Mouse (Mus musculus): ENCODE results near the gene Usp21.
"Not testable (repeated sequence)": the region's sequence is repeated elsewhere in the genome, so short reads cannot be mapped to it uniquely, and the experiment has no call there.

GRCm38 (mm10) chr1:171306157-171306556 lies 18.4 kb upstream of the Usp21 start:
- TF ChIP-seq CTCF, EP300 (IDR thresholded peaks at IDR 0.05; ENCODE audit: low read depth): not testable (repeated sequence)
